Mouse (Mus musculus) 3134 (cell line): ENCODE measurements around the gene Kcnj15.

ENCODE experiments used
- DNase-seq: peaks from one replicate; pipeline ENCODE4 v3.0.0-alpha.2; 2011; ENCODE audit warnings: low spot score; ENCODE audit not compliant: insufficient read length; ENCODE audit errors: extremely low read depth

The Kcnj15 gene

DNA sequence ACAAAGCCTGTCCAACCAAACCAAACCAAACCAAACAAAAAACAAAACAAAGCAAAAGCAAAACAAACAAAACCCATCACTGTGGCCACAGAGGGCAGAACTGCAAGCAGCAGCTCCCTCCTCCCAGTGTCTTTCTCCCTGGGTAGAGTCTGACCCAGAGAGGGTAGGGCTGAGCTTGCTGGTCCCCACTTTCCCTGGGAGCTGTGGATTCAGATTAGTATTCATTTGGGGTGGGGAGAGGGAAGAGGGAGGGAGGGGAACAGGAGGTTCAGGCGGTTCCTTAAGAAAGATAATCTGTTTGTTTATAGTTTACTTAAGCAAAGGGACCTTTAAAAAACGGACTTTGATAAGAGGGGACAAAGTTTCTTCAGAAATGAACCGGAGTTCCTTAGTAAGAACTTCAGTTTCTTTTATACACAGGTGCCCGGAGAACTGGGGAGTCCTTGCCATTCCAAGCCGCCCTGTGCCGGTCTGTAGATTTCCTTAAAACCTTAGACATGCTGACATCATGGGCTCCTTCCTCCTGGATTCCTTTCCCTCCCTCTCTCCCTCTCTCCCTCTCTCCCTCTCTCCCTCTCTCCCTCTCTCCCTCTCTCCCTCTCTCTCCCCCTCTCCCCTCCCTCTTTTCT lies at the start of gene Kcnj15:
Kcnj15 (plus strand) TSS at position 293 of the 629 bp plus-strand sequence.
- DNase-seq, result no peak

GRCm38 (mm10) chr16:95208243-95208642 lies 49.1 kb upstream of the Kcnj15 start:
- DNase-seq, result no peak

- no peak for DNase-seq
Measured at GRCm38 (mm10) chr16:95209011-95209466, 48.3 kb upstream of the Kcnj15 start.

DNA sequence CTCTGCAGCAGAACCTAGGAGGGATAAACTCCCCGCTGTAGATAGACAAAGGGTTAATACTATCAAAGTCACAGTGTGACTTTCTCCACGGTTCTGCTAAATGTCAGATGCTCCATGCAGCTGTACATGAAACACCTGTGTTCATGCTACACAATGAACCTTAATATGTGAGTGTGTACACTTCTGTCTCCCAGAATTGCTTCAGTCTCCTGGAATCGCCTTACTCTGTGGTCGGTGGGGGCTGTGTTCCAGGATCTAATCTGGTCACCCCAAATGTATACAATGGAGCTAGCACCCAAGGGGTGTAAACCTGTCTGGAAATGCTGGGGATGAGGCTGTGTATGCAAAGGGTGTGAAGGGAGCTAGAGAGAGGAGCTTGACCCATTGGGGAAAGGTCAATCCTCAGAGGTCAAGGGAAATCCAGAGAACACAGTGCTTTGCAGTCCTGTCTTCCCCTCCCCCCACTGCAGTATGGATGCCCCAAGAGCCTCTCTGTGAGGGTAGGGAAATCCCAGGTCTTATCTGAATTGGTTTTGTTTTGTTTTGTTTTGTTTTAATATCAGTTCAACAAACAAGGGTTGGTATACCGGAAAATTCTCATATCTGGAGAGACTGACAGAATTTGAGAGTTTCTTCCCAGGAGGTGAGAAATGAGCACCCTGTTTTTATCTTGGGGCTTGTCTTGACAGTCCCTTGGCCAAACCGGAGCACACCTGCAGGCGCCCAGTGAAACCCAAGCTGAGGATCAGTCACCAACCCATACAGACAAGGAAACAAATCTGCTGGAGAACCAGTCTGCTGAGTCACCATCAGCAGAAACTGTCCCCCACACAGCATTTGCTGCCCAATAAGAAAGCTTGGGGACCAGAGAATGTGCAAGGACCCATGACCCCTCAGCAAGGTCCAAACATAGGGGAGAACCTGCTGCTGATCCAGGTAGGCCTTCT lies 42.8 kb upstream of the Kcnj15 start:
- DNase-seq, result no peak

- DNase-seq, result no peak
Measured at GRCm38 (mm10) chr16:95215782-95216181, 41.6 kb upstream of the Kcnj15 start.

- no peak for DNase-seq
Measured at GRCm38 (mm10) chr16:95216346-95216745, 41.0 kb upstream of the Kcnj15 start.

DNA sequence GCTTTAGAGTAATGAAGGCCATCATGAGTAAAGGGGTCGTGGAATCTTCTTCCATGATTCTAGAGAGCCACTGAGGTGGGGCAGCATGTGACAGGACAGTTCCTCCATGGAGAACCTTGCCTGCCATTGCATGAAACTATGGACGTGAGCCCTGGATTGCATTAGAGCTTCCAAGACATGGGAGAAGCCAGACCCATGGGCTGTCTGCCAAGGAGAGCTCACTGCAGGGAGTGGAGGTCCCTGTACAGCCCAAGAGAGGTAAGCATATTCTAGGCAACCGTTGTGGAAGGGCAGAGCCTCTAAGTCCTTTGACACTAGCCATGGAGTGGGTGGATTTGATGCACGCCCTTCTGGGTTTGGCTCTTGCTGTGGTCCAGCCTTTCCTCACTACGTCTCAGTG lies 40.5 kb upstream of the Kcnj15 start:
- DNase-seq, result no peak

DNA sequence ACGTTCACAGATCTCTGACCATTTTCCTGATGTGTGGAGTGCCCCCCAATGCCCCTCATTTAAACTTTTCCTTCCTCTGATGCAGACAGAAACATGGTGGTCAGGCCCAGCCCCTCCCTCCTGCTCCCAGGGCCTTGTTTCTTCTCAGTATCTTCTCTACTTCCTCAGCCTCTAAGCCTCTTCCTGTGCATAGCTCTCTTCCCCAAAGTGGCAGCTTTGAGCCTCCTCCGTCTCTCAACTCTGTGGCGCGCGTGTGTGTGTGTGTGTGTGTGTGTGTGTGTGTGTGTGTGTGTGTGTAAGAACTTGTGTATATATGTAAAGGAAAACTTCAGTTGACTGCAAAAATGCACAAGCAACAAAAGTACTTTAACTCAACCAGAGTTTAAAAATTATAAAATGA lies 38.6 kb upstream of the Kcnj15 start:
- DNase-seq, result no peak

GRCm38 (mm10) chr16:95219459-95219858 lies 37.9 kb upstream of the Kcnj15 start:
- DNase-seq, result no peak

- DNase-seq, result no peak
Measured at GRCm38 (mm10) chr16:95221051-95221450, 36.3 kb upstream of the Kcnj15 start.

DNA sequence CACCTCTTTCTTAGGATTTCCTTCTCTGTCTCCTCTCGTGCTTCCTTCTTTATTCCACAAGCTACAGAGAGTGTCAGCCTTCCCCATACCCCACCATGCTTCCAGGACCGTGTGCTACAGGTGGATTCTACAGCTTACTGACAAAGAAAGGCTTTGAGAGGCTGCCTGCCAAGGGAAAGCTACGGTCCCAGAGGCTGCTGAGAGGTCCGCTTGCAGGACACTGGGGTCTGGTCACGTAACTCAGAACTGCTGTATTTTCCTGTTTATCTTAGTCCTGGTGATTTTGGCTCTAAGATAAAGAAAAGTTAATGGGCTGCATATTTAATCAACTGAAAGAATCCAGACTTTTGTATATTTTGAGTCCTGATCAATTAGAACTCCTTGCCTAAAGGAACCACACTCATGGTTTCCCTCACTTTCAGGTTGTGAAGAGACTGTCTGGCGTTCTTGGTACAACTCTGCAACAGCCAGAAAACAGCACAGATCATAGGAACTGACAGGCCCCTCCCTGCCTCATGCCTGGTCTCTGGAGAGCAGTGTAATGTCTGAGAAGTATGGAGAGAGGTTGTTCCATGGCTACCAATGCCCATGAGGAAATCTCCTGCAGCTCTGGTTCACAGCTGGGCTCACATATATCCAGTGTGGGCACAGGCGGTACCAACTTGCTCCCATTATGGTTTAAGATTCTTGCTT lies 35.2 kb upstream of the Kcnj15 start:
- no peak for DNase-seq

GRCm38 (mm10) chr16:95223435-95223834 lies 33.9 kb upstream of the Kcnj15 start:
- no peak for DNase-seq

- no peak for DNase-seq
Measured at GRCm38 (mm10) chr16:95225285-95225684, 32.1 kb upstream of the Kcnj15 start.

GRCm38 (mm10) chr16:95231768-95232167 lies 25.6 kb upstream of the Kcnj15 start:
- DNase-seq, result no peak

DNA sequence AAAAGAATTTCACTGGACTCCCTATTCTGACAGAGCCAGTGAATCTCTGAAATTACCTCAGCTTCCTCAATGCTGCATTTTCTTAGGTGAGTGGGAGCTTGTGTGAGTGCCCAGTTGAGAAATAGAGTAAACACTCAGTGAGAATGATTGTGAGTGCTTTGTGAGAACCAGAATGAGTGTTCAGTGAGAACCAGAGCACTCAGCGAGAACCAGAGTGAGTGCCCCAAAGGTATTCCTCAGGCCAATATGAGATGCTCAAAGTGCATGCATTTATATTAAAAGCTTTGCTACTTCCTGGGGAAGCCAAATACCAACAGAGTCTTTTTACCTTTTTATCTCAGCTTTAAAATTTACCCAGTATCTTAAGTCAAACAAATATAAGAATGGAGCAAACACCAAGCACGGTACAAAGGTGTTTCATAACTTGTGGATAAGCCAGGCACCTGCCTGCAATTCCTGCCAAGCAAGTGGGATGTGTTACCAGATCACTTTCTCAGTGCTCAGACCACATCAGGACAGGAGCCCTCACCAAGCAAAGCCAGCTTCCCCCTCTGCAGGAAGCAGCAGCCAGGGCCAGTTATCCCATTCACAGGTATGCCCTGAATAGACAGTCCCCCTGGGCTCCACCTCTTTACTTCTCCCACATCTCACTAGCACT lies 22.3 kb upstream of the Kcnj15 start:
- DNase-seq, result no peak

- DNase-seq, result no peak
Measured at GRCm38 (mm10) chr16:95239209-95239925, 18.0 kb upstream of the Kcnj15 start.

- no peak for DNase-seq
Measured at GRCm38 (mm10) chr16:95240688-95241087, 16.7 kb upstream of the Kcnj15 start.

DNA sequence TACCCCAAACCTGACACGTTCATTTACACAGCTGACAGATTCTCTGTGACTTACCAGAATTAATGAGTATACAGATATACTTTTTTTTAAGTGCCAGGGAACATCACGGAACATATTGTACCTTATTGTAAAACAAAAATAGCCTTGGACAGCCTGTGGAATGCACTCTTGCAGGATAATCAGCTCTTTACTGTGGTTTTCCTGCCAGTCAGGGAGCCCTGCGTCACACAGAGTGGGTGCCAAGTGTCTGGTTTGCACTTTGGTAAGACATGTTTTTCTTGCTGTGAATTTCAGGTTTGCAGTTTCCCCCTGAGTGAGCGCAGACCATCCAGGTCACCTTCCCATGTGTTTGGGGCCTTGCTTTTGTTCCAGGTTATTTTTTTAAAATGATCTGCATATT lies 15.8 kb upstream of the Kcnj15 start:
- DNase-seq, result no peak

DNA sequence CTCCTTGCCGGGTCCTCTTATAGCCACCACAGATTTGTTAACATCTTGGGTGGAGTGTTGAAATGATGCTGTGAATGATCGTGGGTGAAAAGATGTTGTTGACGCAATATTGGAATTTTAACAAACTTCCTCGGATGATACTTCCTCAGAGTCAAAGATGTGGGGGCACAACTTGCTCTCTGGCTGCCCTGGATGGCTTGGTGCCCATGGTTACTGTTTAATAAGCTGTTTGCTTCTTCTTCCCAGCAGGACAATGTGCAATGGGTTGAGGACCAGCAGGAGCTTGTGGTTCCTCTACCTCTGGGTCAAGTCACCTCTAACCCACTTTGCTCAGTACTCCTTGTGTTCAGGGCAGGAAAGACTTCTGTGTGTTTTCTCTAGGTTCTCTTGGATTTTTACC lies 15.2 kb upstream of the Kcnj15 start:
- DNase-seq, result no peak

GRCm38 (mm10) chr16:95243401-95243800 lies 14.0 kb upstream of the Kcnj15 start:
- DNase-seq, result no peak
